Mouse (Mus musculus) forebrain, postnatal 0 days (tissue): ENCODE measurements around the gene Coro6. TPM values are rescaled to one million over a fixed set of nuclear protein-coding genes. Genes with fewer than 3 reads are reported as not detected.
A peak's percentile ranks its signal among the peaks of the same experiment; 100 is the strongest.

Experiments used
- ATAC-seq: fragments of 200-750 bp; cut with Nextera tagmentation; 2 replicates; pipeline ENCODE4 v1.8.0; 2017; ENCODE audit warnings: mild to moderate bottlenecking, moderate library complexity
- DNase-seq: peaks from one replicate; pipeline ENCODE4 v3.0.0-alpha.2; 2015
- H3K27ac ChIP-seq: fragments of 300-500 bp; sonication (generic); 2 replicates; pipeline ENCODE4 v1.5.1; 2014; ENCODE audit warnings: low read depth, mild to moderate bottlenecking, antibody characterized with exemption, low read length, moderate library complexity, mixed read lengths
- H3K27me3 ChIP-seq: fragments of 300-500 bp; sonication (generic); 2 replicates; pipeline ENCODE4 v1.6.1; 2014; ENCODE audit warnings: mild to moderate bottlenecking, low read length, mixed read lengths; ENCODE audit not compliant: insufficient read depth
- H3K36me3 ChIP-seq: fragments of 300-500 bp; sonication (generic); 2 replicates; pipeline ENCODE4 v1.6.1; 2014; ENCODE audit warnings: mild to moderate bottlenecking, moderate library complexity; ENCODE audit not compliant: insufficient read depth
- H3K4me1 ChIP-seq: fragments of 300-500 bp; sonication (generic); 2 replicates; pipeline ENCODE4 v1.6.1; 2014; ENCODE audit warnings: antibody characterized with exemption; ENCODE audit not compliant: insufficient read depth
- H3K4me2 ChIP-seq: fragments of 300-500 bp; sonication (generic); 2 replicates; pipeline ENCODE4 v1.6.1; 2014; ENCODE audit warnings: low read depth, mild to moderate bottlenecking, moderate library complexity
- H3K4me3 ChIP-seq: fragments of 300-500 bp; sonication (generic); 2 replicates; pipeline ENCODE4 v1.5.1; 2014; ENCODE audit warnings: low read depth, low read length, mixed read lengths
- H3K9ac ChIP-seq: fragments of 300-500 bp; sonication (generic); 2 replicates; pipeline ENCODE4 v1.6.1; 2014; ENCODE audit warnings: mild to moderate bottlenecking
- H3K9me3 ChIP-seq: fragments of 300-500 bp; sonication (generic); 2 replicates; pipeline ENCODE4 v1.6.1; 2016; ENCODE audit warnings: low read length
- CTCF ChIP-seq: sonication (generic); IDR thresholded peaks from 2 replicates; pipeline ENCODE4 v1.5.1; 2016; ENCODE audit warnings: antibody characterized with exemption, control low read depth, low read depth
- WGBS: fragments of 180-500 bp; shearing (Covaris S2); extraction: QIAGEN DNeasy Blood & Tissue Kit; methylation state at CpG from one replicate; pipeline ENCODE4 v1.1.7; 2014; 5-methylcytosine and 5-hydroxymethylcytosine counted together
- polyA plus RNA-seq: library from polyadenylated mRNA; unstranded; fragments of >200 nt; fragmentation: Nextera tagmentation; extraction: Ambion mirVana; gene quantifications from 2 replicates; pipeline ENCODE4 v1.2.1, GENCODE M21; 2015
- total RNA-seq: library from RNA; depleted of rRNA; stranded (reverse); fragments of >200 nt; gene quantifications from 2 replicates; pipeline ENCODE4 v1.2.3, GENCODE M21; 2014

Coro6 gene
- total and polyA plus RNA-seq, 2 experiments from 2014 or later: 0.12 to 0.43 TPM

- H3K4me2 ChIP-seq: no peak overlapping the region
- 51% methylated on average over 4 of the region's 4 CpGs for WGBS
- ATAC-seq: no peak
- no peaks in the 10 kb centered on the region for H3K36me3 ChIP-seq
- DNase-seq: no peak
- no peak overlapping the region for H3K9ac ChIP-seq
- no peaks in the 10 kb centered on the region for H3K9me3 ChIP-seq
- H3K4me1 ChIP-seq: peaks cover 5% of the 10 kb centered on the region
- no peaks in the 10 kb centered on the region; the same call in none of the 2 replicates for H3K27me3 ChIP-seq
- no peak overlapping the region for H3K4me3 ChIP-seq
- H3K27ac ChIP-seq: no peak overlapping the region
- no peak for TF ChIP-seq CTCF
These were observed 2.5 kb downstream of the Coro6 start for GRCm38 (mm10) chr11:77464684-77465083.

- WGBS: 45% methylated on average over 3 of the region's 3 CpGs
- DNase-seq: no peak
- Histone ChIP-seq H3K27me3 (no peaks in the 10 kb centered on the region; the same call in none of the 2 replicates), H3K36me3 (0 out of 2 replicates have a peak, but pooled peaks cover under 1% of the 10 kb centered on the region), H3K4me1 (peaks cover 5% of the 10 kb centered on the region), H3K9ac (no peak overlapping the region), H3K27ac (no peak overlapping the region), H3K4me3 (no peak overlapping the region), H3K4me2 (no peak overlapping the region), H3K9me3 (no peaks in the 10 kb centered on the region)
- no peak for ATAC-seq
- TF ChIP-seq CTCF: no peak
These were observed 2.9 kb downstream of the Coro6 start for GRCm38 (mm10) chr11:77465111-77465510.

- 40% methylated on average over 9 of the region's 9 CpGs for WGBS
- Histone ChIP-seq H3K9me3 (no peaks in the 10 kb centered on the region), H3K36me3 (peaks cover 15% of the 10 kb centered on the region), H3K4me2 (no peak overlapping the region), H3K27me3 (no peaks in the 10 kb centered on the region; the same call in none of the 2 replicates), H3K27ac (no peak overlapping the region), H3K4me1 (peaks cover 5% of the 10 kb centered on the region), H3K4me3 (no peak overlapping the region), H3K9ac (no peak overlapping the region)
- ATAC-seq (no peak), DNase-seq (no peak)
- TF ChIP-seq CTCF: no peak
These were observed 4.3 kb downstream of the Coro6 start for GRCm38 (mm10) chr11:77466544-77466943.

GRCm38 (mm10) chr11:77467157-77467556, 4.9 kb downstream of the Coro6 start:
- 3% methylated on average over 25 of the region's 25 CpGs for WGBS
- no peak for TF ChIP-seq CTCF
- ATAC-seq: peak; percentile 46; the same call in 1 of the 2 replicates

GRCm38 (mm10) chr11:77467784-77468183, 5.6 kb downstream of the Coro6 start:
- peak; percentile 86 for TF ChIP-seq CTCF
- WGBS: 16% methylated on average over 20 of the region's 20 CpGs
- Histone ChIP-seq H3K4me3 (no peak overlapping the region), H3K4me1 (no peaks in the 10 kb centered on the region; the same call in 1 of the 2 replicates), H3K4me2 (peak overlapping the region; percentile 11; the same call in 1 of the 2 replicates), H3K27ac (no peak overlapping the region), H3K36me3 (peaks cover 27% of the 10 kb centered on the region), H3K9ac (no peak overlapping the region), H3K9me3 (no peaks in the 10 kb centered on the region), H3K27me3 (no peaks in the 10 kb centered on the region; the same call in none of the 2 replicates)
- peak; percentile 80 for ATAC-seq
- DNase-seq: peak; percentile 76

More at GRCm38 (mm10) chr11:77467157-77467556, 4.9 kb downstream of the Coro6 start:
- H3K9ac ChIP-seq: no peak overlapping the region
- H3K4me3 ChIP-seq: no peak overlapping the region
- no peak for DNase-seq
- no peak overlapping the region for H3K4me2 ChIP-seq
- peaks cover 5% of the 10 kb centered on the region for H3K4me1 ChIP-seq
- peaks cover 21% of the 10 kb centered on the region for H3K36me3 ChIP-seq
- no peaks in the 10 kb centered on the region; the same call in none of the 2 replicates for H3K27me3 ChIP-seq
- no peak overlapping the region for H3K27ac ChIP-seq
- no peaks in the 10 kb centered on the region for H3K9me3 ChIP-seq

GRCm38 (mm10) chr11:77468397-77468796, 6.2 kb downstream of the Coro6 start:
- no peak for ATAC-seq
- Histone ChIP-seq H3K27me3 (no peaks in the 10 kb centered on the region; the same call in none of the 2 replicates), H3K4me3 (no peak overlapping the region), H3K4me1 (no peaks in the 10 kb centered on the region), H3K9me3 (no peaks in the 10 kb centered on the region), H3K27ac (no peak overlapping the region), H3K9ac (no peak overlapping the region), H3K4me2 (no peak overlapping the region), H3K36me3 (peaks cover 33% of the 10 kb centered on the region)
- WGBS: 85% methylated on average over 9 of the region's 9 CpGs
- DNase-seq: no peak
- no peak for TF ChIP-seq CTCF

GRCm38 (mm10) chr11:77471407-77471806, 9.2 kb downstream of the Coro6 start:
- WGBS: 70% methylated on average over 29 of the region's 29 CpGs
- H3K4me3 ChIP-seq: no peak overlapping the region
- no peak for ATAC-seq
- peaks cover 56% of the 10 kb centered on the region for H3K36me3 ChIP-seq
- H3K9ac ChIP-seq: no peak overlapping the region
- no peak overlapping the region for H3K4me2 ChIP-seq
- H3K27ac ChIP-seq: no peak overlapping the region
- H3K4me1 ChIP-seq: no peaks in the 10 kb centered on the region
- H3K9me3 ChIP-seq: no peaks in the 10 kb centered on the region
- H3K27me3 ChIP-seq: no peaks in the 10 kb centered on the region
- no peak for TF ChIP-seq CTCF
- no peak for DNase-seq
